Mouse (Mus musculus) kidney, postnatal 4 days (tissue): ENCODE measurements around the gene Lmntd1.

ENCODE experiments used
- DNase-seq, 2 experiments: peaks; one replicate each; pipeline ENCODE4 v3.0.0; 2021; ENCODE audit warnings: mixed read lengths in 2 of 2

Lmntd1 gene

DNA sequence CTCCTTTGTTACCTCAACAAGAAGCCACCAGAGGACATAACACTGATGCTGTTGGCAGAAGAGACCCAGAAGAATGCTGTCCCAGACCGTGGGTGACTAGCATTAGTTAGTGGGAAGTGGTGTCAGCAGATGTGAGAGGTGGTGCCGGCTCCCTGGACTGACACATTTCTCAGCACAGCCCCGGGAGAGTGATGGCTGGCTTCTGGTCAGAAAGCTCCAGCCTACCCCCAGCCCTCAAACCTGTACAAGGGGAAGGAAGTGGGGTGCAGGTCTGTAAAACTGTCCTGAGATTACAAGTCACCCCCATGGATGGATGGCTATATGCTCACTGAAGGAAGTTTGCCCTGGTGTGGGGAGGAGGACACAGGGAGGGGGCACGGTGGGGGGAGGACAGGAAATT is 235.4 kb downstream of the Lmntd1 start:
- no peak for DNase-seq

DNA sequence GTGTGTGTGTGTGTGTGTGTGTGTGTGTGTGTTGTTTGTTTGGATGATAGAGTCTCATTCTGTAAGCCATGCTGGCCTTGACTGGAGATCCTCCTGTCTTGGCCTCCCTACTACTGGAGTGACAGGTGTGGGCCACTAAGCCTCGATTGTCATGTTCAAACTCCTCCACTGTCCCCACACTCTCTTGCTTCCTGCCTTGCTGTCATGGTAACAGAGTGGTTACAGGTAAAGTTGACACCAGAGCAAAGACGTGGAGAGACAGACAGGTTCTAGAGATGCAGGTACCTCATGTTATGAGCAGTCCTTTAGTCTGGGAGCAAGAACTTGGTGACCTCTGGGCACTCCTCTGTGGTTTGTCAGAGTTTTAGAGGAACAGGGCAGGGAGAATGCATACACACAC is 239.7 kb downstream of the Lmntd1 start:
- no peak for DNase-seq

DNA sequence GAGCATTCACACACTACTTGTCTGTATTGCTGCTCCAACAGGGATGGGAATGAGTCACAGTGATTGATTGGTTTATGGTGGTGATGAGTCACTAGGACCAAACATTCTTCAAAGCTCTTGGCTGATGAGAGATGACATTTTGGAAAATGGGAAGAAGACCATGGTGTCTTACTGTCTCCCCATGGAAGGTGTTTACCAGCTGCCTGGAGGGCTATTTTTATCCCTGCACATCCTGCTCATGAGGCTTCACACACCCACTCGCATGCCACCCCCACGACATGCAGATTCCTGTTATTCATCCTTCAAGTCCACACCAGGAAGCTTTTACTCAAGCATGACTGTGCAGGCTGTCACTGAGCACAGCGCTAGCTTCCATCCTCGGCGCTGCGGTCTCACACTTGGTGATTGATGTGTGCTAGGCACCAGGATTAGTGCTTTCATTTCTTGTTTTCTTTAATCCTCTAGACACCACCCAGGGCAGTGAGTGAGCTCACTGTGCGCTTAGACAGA is 240.4 kb downstream of the Lmntd1 start:
- DNase-seq = peak in 1 of 2 experiments; percentile 54

DNA sequence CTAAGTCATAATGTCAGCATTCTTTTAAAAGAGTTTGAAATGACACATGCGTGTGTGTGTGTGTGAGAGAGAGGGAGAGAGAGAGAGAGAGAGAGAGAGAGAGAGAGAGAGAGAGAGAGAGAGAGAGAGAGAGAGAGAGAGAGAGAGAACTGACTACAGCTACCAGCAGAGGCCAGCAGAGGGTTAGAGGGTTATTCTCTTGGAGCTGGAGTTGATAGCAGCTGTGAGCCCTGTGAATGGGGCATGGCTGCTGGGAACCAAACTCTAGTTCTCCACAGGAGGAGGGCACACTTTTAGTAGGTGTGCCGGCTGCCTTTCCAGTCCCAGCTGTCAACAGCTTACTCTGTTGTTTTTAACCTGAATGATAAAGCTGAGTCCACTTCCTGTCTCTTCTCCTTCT is 242.1 kb downstream of the Lmntd1 start:
- DNase-seq = no peak

DNA sequence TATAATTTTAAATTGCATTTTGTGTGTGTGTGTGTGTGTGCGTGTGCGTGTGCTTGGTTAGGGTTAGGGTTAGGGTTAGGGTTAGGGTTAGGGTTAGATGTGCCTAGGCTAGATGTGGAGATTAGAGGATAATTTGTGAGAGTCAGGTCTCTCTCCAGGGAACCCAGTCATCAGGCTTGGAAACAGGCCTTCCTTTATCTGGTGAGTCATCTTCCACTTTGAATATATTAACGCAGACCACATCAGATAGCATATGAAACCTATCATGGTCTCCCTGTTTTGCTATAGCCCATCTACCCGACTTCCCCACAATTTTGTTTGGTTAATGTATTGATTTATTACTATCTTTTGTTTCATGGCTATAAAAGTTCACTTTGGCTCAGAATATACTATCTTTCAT is 242.5 kb downstream of the Lmntd1 start:
- no peak for DNase-seq

DNA sequence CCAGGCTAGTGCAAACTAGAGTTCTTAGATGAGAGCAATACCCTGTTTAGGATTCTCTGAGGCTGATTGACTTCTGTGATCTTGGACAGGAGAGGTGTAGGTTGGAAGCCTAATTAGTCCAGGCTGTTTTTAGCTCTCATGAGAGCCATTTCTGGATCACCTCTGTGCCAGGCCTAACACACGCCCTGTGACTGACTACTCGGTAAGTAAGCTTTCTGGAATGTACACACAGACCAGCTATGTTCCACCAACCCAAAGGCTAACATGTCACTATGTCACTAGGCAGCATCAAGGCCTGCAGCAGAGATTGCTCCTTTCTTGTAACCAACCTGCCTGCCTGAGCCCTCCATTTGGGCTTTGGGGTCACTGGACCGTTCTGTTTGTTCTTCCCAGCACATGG is 243.8 kb downstream of the Lmntd1 start:
- DNase-seq = no peak

DNA sequence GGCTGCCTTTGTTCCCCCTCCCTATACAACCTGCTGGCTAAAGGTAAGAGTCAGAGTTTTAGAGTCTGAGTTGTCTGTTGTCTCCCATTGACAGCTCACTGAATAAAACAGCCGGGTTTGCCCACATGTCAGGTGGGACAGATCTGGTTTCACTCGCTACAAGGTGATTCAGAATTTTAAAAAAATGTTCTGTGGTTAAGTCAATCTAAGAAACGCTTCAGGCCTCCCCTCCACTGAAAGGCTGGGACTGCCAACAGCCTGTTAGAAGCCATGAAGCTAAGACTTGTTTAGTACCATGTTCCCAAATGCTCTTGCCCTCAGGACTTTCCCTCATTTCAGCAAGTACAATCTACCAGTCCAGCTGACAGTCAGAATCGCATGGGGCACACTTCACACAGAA is 244.8 kb downstream of the Lmntd1 start:
- no peak for DNase-seq

DNA sequence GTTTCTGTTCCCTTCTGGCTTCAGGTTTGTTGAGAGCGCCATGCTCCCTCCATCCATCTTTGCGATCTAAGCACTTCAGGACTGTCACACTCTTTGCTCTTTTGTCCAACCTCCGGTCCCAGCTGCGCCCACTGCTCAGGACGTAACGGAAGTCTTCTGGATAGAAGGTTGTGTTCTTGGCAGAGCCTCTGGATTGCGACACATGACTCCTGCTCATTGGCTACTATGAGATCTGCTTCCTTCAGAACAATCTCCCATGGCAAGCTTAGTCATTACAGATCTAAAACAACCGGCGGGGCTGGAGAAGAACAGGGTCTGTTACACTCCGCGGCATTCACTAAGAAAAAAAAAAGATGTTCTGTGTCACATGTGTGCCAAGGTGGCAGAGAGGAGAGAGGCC is 247.6 kb downstream of the Lmntd1 start:
- no peak for DNase-seq

DNA sequence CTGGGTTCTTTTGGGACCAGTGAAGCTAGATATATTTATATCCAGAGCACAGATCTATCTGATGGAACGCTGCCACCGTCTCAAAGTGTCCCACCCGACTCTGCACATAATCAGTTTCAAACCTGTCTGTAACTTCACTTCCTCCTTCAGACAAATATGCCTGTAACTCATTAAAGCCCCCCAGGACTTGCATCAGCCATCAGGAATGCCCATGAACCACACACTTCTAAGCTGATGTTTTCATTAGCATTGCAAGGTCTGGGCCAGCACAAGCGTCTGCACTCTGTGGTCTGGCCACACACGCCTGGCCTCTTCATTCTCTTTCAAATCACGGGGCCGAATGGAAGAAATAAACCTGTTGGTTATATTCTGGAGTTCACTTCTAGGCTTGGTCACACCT is 250.4 kb downstream of the Lmntd1 start:
- peak in 1 of 2 experiments; percentile 29 for DNase-seq

DNA sequence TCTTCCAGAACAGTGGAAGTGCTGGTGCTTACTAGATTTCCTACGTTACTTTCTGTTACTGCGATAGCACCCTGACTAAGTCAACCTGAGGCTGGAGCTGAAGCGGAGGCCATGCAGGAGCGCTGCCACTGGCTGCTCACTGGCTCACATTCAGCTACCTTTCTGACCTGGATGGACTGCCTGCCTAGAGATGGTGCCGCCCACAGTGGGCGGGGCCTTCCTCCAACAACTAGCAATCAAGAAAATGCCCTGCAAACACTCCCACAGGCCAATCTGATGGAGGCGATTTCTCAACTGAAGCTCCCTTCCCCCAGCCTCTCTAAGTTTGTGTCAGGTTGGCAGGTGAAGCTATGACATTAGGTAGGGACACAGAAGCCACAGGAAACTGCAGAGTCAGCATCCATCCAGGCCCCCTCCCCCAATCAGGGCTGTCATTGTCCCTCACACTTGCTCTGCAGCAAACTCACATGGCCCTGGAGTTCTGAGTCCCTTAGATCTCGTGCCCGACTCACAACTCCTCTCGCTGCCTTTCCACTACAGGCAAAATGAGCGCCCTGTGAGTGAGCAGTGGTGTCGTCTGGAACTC is 252.9 kb downstream of the Lmntd1 start:
- peak; percentile 29 to 62 for DNase-seq

DNA sequence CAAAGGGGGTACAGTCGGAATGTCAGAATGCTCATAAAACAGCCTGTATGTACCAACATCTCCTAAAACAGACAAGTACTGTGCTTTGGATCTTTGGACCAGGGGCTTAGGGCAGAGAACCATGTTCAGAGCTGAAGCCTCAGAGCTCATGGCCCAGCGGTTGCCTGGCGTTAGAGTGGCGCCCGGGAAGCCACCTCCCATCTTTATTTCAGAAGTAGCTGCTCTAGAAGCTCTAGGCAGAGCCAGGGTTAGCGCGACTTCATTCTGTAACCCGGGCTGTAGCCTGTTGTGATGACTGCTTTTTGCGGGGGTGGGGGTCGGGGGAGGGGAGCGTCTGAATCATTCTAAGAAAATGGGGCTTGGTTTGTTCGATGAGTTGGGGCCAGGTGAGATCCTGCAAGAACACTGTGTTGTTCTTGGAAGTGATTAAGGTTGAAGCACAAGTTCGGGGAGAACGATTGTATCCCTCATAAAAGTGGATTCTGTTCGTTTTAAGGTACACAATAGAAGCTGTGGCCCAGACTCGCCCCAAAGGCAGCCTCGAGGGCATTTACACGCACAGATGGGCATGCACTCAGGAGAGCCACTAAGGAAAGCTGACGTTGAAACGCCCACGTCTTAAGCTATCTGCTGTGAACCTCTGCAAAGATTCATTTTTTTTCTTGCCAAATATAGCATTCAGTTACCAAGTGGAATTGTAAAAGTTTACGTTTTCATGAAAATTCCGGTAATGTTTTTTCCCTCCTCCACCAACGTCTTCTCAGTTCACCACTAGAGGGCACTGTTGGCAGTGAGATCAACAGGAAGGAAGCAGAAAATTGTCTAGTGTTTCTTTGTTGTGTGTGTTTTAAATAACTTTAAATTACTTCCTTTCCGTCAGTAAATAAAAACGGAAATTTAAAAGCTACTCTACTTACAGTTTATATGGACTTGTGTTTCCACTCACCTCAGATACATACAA is 254.4 kb downstream of the Lmntd1 start:
- DNase-seq = peak; percentile 70 to 79

DNA sequence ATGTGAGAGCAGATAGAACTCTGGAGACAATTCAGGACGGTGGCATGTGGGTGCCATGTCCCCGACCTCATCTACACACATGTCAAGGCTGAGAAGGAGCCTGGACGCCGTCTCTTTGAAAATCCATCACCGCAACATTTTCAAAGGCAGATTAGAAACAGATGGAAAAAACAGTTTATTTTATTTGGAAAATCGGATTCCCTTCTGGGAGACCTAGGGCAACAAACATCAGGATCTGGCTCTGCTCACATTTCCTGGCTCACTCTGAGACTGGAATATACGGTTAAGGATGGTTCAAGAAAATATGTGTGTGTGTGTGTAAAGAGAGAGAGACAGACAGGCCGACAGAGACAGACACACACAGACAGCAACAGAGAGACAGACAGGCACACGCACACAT is 256.1 kb downstream of the Lmntd1 start:
- no peak for DNase-seq

DNA sequence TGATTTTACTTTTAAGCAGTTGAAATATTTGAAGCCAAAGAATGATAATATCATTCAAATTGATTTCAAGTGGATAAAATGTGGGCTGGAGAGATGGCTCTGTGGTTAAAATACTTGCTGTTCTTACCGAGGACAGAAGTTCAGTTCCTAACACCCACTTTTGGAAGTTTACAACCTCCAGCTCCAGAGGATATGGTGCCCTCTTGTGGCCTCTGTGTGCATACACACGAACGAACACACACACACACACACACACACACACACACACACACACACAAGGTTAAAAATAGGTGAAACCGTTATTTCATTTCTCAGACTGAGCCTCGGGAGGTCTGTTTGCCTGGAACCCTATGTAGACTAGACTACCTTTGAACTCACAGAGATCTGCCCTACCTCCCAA is 260.3 kb downstream of the Lmntd1 start:
- no peak for DNase-seq

DNA sequence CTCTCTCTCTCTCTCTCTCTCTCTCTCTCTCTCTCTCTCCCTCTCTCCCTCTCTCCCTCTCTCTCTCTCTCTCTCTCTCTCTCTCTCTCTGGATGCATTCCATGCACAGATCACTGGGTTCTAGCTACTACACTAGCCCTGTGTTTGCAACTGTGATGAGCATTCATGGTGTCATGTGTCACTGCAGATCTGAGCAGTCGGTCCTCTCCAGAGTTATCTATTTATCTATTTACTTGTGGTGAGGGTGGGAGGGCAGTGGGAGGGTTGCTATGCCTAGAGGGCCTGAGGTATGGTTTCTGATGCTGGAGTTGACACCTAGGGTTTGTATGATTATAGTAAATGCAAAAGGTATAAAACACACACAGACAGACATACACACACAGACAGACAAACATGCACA is 261.4 kb downstream of the Lmntd1 start:
- no peak for DNase-seq

DNA sequence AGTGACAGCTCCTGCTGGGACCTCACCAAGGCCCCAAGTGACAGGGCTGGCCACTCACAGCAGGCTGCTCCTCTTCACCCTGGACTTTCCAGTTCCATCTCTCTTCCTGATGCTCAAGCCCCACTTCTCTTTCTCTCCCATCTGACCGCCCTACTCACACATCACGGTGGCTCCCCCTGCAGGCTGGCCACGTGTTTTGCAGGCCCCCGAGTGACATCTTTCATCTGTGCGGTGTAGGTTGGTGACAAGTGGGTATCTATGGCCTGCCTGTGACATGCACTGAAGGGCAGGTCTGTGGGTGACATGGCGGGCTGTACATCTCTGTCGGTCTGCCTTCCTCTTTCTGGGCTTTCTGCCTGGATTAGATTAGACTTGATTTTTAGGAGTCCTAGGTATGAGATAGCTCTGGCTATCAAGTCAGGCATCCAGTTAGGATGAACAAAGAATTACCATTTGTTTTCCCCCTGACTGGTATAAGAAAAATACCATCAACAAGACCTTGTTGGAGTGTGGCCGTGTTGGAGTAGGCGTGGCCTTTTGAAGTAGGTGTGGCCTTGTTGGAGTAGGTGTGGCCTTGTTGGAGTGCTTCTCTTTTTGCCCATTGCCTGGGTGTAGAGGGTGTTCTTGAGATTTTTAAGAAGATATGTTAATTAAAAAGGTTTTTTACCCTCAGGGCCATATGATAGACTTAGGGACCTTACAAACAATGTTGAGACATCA is 265.8 kb downstream of the Lmntd1 start:
- peak; percentile 44 to 54 for DNase-seq

DNA sequence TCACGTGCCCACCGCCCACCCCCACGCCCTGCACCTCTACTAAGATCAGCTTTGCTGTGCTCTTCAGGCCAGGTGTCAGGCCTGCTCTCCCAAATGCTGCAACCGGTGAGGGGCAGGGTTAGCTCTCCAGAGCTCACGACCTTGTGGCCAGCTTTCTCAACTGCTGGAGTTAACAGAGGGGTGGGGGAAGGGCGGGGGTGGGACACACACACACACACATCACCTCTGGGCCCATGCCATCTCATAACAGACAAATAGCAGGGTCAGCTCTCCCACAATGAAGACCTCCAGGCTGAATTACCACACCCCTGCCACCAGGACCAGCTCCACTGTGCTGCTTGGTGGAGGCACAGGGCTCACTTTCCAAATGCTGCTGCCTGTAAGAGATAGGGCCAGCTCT is 266.5 kb downstream of the Lmntd1 start:
- no peak for DNase-seq

DNA sequence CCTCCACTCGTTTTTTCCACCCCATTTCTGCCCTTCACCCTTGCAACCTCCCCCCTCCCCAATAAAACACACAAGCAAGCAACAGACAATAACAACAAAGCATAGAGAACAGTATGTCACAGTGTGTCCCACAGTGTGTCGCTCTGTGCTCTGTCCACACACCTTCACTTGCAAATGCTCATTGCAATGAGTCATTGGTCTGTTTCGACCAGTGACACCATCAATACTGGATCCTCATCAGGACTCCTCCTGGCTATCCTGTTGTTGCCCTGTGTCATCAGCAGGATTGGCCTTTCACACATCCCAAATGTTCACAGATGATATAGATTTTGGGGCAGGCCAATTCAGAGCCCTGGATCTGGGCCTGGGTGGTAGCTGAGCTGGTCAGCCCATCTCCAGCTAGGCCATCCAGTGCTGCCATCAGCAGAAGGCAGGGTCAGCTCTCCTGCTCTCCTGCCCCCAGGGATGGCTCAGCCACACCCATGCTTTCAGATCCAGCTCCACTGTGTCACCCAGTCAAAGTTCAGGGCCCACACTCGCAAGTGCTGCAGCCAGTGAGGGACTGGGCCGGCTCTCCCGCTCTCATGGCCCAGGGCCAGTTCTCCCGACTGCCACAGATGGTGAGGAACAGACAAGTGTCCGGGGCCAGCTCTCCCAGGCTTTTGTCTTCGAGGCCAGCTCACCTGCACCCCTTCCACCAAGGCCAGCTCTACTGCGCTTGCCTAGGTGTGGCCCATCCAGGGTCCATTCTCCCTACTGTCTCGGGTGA is 267.1 kb downstream of the Lmntd1 start:
- peak in 1 of 2 experiments; percentile 24 for DNase-seq

DNA sequence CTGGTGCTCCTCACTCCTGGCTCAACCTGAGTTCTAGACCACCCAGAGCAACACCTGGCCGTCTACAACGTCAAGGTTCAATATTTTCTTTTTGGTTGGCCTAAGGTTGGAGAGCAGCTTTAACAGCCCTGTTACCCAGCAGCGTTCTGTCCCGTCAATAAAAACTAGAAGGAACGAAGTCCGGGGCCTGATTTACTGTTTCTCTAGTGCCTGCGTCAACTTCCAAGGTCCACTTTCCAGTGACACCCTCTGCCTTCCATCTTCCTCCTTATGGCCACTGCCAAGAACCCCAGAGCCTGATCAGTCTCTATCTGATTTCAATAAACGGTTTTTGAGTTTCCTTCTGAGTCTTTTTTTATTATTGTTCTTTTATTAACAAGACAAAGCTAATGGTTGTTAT is 267.8 kb downstream of the Lmntd1 start:
- DNase-seq = no peak

DNA sequence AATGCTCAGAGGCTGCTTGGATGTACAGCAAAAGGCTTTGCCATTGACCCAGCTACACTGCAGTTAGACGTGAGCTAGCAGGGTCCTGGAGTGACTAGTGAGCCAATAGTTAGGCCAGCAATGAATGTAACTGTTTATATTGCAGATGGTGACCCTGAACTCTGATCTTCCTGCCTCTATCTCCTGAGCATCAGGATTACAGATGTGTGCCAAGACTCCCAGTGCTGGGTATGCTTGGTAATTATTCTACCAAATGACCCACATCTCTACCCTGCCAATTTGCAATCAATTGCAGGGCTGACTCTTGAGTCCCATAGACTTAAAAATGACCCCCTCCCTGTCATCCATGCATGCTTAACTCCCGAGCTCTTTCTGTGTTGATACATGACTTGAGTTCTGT is 269.4 kb downstream of the Lmntd1 start:
- no peak for DNase-seq

DNA sequence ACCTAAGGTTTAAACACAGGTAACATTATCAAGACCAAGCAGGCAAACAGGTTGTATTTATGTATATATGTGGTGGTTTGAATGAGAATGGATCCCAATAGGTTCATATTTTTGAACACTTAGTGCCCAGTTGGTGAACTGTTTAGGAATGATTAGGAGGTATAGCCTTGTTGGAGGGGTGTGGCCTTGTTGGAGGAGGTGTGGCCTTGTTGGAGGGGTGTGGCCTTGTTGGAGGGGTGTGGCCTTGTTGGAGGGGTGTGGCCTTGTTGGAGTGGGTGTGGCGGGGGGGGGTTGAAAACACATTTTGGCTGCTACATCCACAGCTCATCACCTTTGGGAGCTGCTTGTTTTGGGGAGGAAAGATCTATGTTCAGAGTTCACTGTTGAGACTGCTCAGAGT is 270.7 kb downstream of the Lmntd1 start:
- peak in 1 of 2 experiments; percentile 21 for DNase-seq

DNA sequence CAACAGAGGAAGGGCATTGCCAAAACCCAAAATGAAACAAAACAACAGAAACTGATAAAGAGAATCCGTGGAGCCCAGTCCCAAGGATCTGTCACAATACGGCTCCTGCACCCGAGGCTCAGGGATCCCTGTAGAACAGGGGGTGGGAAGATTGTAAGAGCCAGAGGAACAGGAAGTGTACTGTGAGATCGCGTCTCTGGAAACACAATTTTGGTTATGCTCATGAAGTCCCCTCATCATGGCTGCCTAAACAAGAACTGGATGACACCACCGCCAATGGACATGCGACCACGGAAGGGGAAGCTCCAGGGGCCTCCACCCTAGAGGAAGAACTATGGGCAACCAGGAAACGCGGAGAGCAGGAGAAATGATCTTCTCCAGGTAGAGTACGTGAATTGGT is 271.3 kb downstream of the Lmntd1 start:
- no peak for DNase-seq

DNA sequence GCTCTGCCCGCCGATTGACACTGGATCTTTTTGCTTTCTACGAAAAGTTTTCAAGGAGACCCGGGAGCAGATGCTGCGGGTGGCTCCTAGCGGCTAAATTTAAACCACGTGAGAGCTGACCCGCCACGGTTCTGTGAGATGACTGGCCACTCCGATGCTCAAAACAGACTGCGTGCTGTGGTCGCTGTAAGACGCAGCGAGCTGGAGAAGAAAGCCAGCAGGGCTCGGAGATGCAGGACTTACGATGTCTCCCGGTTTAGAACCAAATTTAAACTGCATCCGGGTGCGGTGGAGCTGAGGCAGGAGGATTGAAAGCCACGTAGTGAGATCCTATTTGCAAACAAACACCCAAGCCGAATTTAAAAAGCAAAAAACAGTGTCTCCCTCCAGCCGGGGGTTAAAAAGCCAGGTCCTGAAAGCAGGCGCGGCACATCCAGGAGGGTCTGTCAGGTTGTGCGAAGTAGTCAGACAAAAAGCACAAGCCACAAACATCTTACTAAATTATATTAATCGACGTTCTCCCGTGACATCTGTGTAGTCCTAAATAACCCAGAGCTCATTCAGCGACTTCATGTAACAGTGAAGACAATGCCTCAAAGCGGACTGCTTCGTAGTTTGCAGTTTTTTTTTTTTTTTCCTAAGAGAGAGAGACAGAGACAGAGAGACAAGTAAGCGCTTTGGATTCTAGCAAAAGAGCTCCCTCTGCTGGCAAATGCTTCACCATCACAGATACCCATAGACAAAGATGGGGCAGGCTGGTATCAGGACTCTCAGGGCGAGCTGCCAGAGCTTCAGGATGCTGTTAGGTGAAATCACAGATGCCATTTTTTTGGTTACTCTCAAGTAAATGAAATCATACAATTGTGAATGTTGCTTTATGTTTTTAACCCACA is 272.6 kb downstream of the Lmntd1 start:
- DNase-seq = peak; percentile 80 to 88
